Mouse (Mus musculus) thymus, postnatal 36 days (tissue): ENCODE results near the gene Olfr993.

ENCODE experiments used
- DNase-seq, 2 experiments: peaks; one replicate each; pipeline ENCODE4 v3.0.0; 2022; ENCODE audit warnings: mixed read lengths in 2 of 2

Olfr993 gene

GRCm38 (mm10) chr2:85414777-85415176, at the start of gene Olfr993:
Gene Olfr993 (minus strand): TSS chr2:85414877.
- no peak for DNase-seq

GRCm38 (mm10) chr2:85443539-85443938, 28.9 kb upstream of the Olfr993 start, which contains the start of gene Olfr995:
Gene Olfr995 (minus strand): TSS chr2:85443639.
- no peak for DNase-seq

GRCm38 (mm10) chr2:85442546-85442945, 27.9 kb upstream of the Olfr993 start:
- no peak for DNase-seq

GRCm38 (mm10) chr2:85436351-85436750, 21.7 kb upstream of the Olfr993 start, which contains the start of gene Olfr994:
Gene Olfr994 (minus strand): TSS chr2:85436451.
- DNase-seq: no peak

GRCm38 (mm10) chr2:85425893-85426292, 11.2 kb upstream of the Olfr993 start:
- DNase-seq: no peak

- DNase-seq: no peak
Measured at GRCm38 (mm10) chr2:85409369-85409768, 5.3 kb downstream of the Olfr993 start, which contains the start of gene Olfr992. Gene Olfr992 (minus strand): TSS chr2:85409469.
